Mouse (Mus musculus): ENCODE data around the gene Rabgap1l. TPM values are rescaled to one million over a fixed set of nuclear protein-coding genes. Genes with fewer than 3 reads are reported as not detected.

Gene Rabgap1l
- polyA plus RNA-seq, 1 experiment from 2014 or later: 41.8 TPM

- ATAC-seq: no peak
- Histone ChIP-seq H3K4me2 (ENCODE audit: low read length) (no peak overlapping the region), H3K27ac (ENCODE audit: low read length) (no peak overlapping the region), H3K4me1 (ENCODE audit: control insufficient read depth, insufficient read depth, low read length) (0 out of 2 replicates have a peak, but pooled peaks cover 2% of the 10 kb centered on the region), H3K9me3 (replicated peaks; ENCODE audit: control insufficient read depth, low read length, poor library complexity, severe bottlenecking) (no peaks in the 10 kb centered on the region), H3K27me3 (ENCODE audit: control insufficient read depth, insufficient read depth, low read depth, low read length) (no peaks in the 10 kb centered on the region), H3K4me3 (ENCODE audit: low read depth, low read length) (no peak overlapping the region), H3K36me3 (ENCODE audit: control insufficient read depth, insufficient read depth, low read length) (no peaks in the 10 kb centered on the region), H3K9ac (ENCODE audit: low read depth, low read length) (no peak overlapping the region)
- 100% methylated on average over 1 of the region's 1 CpGs for WGBS
Observed at GRCm38 (mm10) chr1:160378367-160378766, 414.6 kb downstream of the Rabgap1l start.

- H3K9me3 ChIP-seq (replicated peaks; ENCODE audit: control insufficient read depth, low read length, poor library complexity, severe bottlenecking): no peaks in the 10 kb centered on the region
- no peak overlapping the region for H3K9ac ChIP-seq (ENCODE audit: low read depth, low read length)
- H3K4me3 ChIP-seq (ENCODE audit: low read depth, low read length): no peak overlapping the region
- peak; percentile 92 for ATAC-seq
- 0 out of 2 replicates have a peak, but pooled peaks cover 2% of the 10 kb centered on the region for H3K4me1 ChIP-seq (ENCODE audit: control insufficient read depth, insufficient read depth, low read length)
- WGBS: 70% methylated on average over 10 of the region's 10 CpGs
- H3K36me3 ChIP-seq (ENCODE audit: control insufficient read depth, insufficient read depth, low read length): no peaks in the 10 kb centered on the region
- no peak overlapping the region for H3K4me2 ChIP-seq (ENCODE audit: low read length)
- no peak overlapping the region for H3K27ac ChIP-seq (ENCODE audit: low read length)
- H3K27me3 ChIP-seq (ENCODE audit: control insufficient read depth, insufficient read depth, low read depth, low read length): no peaks in the 10 kb centered on the region
Observed at GRCm38 (mm10) chr1:160377337-160378336, 415.4 kb downstream of the Rabgap1l start.

- no peak overlapping the region for H3K4me2 ChIP-seq (ENCODE audit: low read length)
- no peak overlapping the region for H3K27ac ChIP-seq (ENCODE audit: low read length)
- H3K36me3 ChIP-seq (ENCODE audit: control insufficient read depth, insufficient read depth, low read length): no peaks in the 10 kb centered on the region
- H3K4me1 ChIP-seq (ENCODE audit: control insufficient read depth, insufficient read depth, low read length): 0 out of 2 replicates have a peak, but pooled peaks cover 2% of the 10 kb centered on the region
- H3K9me3 ChIP-seq (replicated peaks; ENCODE audit: control insufficient read depth, low read length, poor library complexity, severe bottlenecking): no peaks in the 10 kb centered on the region
- H3K27me3 ChIP-seq (ENCODE audit: control insufficient read depth, insufficient read depth, low read depth, low read length): no peaks in the 10 kb centered on the region
- H3K4me3 ChIP-seq (ENCODE audit: low read depth, low read length): no peak overlapping the region
- ATAC-seq: no peak
- H3K9ac ChIP-seq (ENCODE audit: low read depth, low read length): no peak overlapping the region
Observed at GRCm38 (mm10) chr1:160374490-160374889, 418.5 kb downstream of the Rabgap1l start.

- ATAC-seq: no peak
- 90% methylated on average over 7 of the region's 7 CpGs for WGBS
- H3K9me3 ChIP-seq (replicated peaks; ENCODE audit: control insufficient read depth, low read length, poor library complexity, severe bottlenecking): no peaks in the 10 kb centered on the region
- H3K4me1 ChIP-seq (ENCODE audit: control insufficient read depth, insufficient read depth, low read length): 0 out of 2 replicates have a peak, but pooled peaks cover 2% of the 10 kb centered on the region
- no peak overlapping the region for H3K27ac ChIP-seq (ENCODE audit: low read length)
- no peak overlapping the region for H3K4me2 ChIP-seq (ENCODE audit: low read length)
- H3K9ac ChIP-seq (ENCODE audit: low read depth, low read length): no peak overlapping the region
- H3K36me3 ChIP-seq (ENCODE audit: control insufficient read depth, insufficient read depth, low read length): no peaks in the 10 kb centered on the region
- no peak overlapping the region for H3K4me3 ChIP-seq (ENCODE audit: low read depth, low read length)
- H3K27me3 ChIP-seq (ENCODE audit: control insufficient read depth, insufficient read depth, low read depth, low read length): no peaks in the 10 kb centered on the region
Observed at GRCm38 (mm10) chr1:160373306-160373705, 419.7 kb downstream of the Rabgap1l start.

- Histone ChIP-seq H3K4me2 (ENCODE audit: low read length) (no peak overlapping the region), H3K4me1 (ENCODE audit: control insufficient read depth, insufficient read depth, low read length) (no peaks in the 10 kb centered on the region), H3K9ac (ENCODE audit: low read depth, low read length) (no peak overlapping the region), H3K27me3 (ENCODE audit: control insufficient read depth, insufficient read depth, low read depth, low read length) (no peaks in the 10 kb centered on the region), H3K4me3 (ENCODE audit: low read depth, low read length) (no peak overlapping the region), H3K36me3 (ENCODE audit: control insufficient read depth, insufficient read depth, low read length) (no peaks in the 10 kb centered on the region), H3K9me3 (replicated peaks; ENCODE audit: control insufficient read depth, low read length, poor library complexity, severe bottlenecking) (no peaks in the 10 kb centered on the region), H3K27ac (ENCODE audit: low read length) (no peak overlapping the region)
- no peak for ATAC-seq
Observed at GRCm38 (mm10) chr1:160371696-160372095, 421.3 kb downstream of the Rabgap1l start.

GRCm38 (mm10) chr1:160370552-160370951 lies 422.5 kb downstream of the Rabgap1l start:
- H3K27ac ChIP-seq (ENCODE audit: low read length): no peak overlapping the region
- no peaks in the 10 kb centered on the region for H3K4me1 ChIP-seq (ENCODE audit: control insufficient read depth, insufficient read depth, low read length)
- no peaks in the 10 kb centered on the region for H3K27me3 ChIP-seq (ENCODE audit: control insufficient read depth, insufficient read depth, low read depth, low read length)
- H3K36me3 ChIP-seq (ENCODE audit: control insufficient read depth, insufficient read depth, low read length): no peaks in the 10 kb centered on the region
- H3K9me3 ChIP-seq (replicated peaks; ENCODE audit: control insufficient read depth, low read length, poor library complexity, severe bottlenecking): no peaks in the 10 kb centered on the region
- WGBS: 60% methylated on average over 1 of the region's 1 CpGs
- no peak overlapping the region for H3K9ac ChIP-seq (ENCODE audit: low read depth, low read length)
- no peak overlapping the region for H3K4me3 ChIP-seq (ENCODE audit: low read depth, low read length)
- H3K4me2 ChIP-seq (ENCODE audit: low read length): no peak overlapping the region
- peak; percentile 56 for ATAC-seq

GRCm38 (mm10) chr1:160366615-160367014 lies 426.4 kb downstream of the Rabgap1l start:
- H3K4me3 ChIP-seq (ENCODE audit: low read depth, low read length): no peak overlapping the region
- H3K9ac ChIP-seq (ENCODE audit: low read depth, low read length): no peak overlapping the region
- H3K27me3 ChIP-seq (ENCODE audit: control insufficient read depth, insufficient read depth, low read depth, low read length): no peaks in the 10 kb centered on the region
- H3K4me1 ChIP-seq (ENCODE audit: control insufficient read depth, insufficient read depth, low read length): no peaks in the 10 kb centered on the region
- ATAC-seq: no peak
- H3K9me3 ChIP-seq (replicated peaks; ENCODE audit: control insufficient read depth, low read length, poor library complexity, severe bottlenecking): no peaks in the 10 kb centered on the region
- H3K27ac ChIP-seq (ENCODE audit: low read length): no peak overlapping the region
- H3K36me3 ChIP-seq (ENCODE audit: control insufficient read depth, insufficient read depth, low read length): no peaks in the 10 kb centered on the region
- WGBS: 88% methylated on average over 3 of the region's 3 CpGs
- H3K4me2 ChIP-seq (ENCODE audit: low read length): no peak overlapping the region

- H3K4me1 ChIP-seq (ENCODE audit: control insufficient read depth, insufficient read depth, low read length): peaks cover 2% of the 10 kb centered on the region; the same call in 1 of the 2 replicates
- no peaks in the 10 kb centered on the region for H3K9me3 ChIP-seq (replicated peaks; ENCODE audit: control insufficient read depth, low read length, poor library complexity, severe bottlenecking)
- no peak for ATAC-seq
Observed at GRCm38 (mm10) chr1:160357268-160357667, 435.7 kb downstream of the Rabgap1l start.

GRCm38 (mm10) chr1:160353732-160354455 lies 439.1 kb downstream of the Rabgap1l start:
- Histone ChIP-seq H3K27me3 (ENCODE audit: control insufficient read depth, insufficient read depth, low read depth, low read length) (no peaks in the 10 kb centered on the region), H3K4me3 (ENCODE audit: low read depth, low read length) (no peak overlapping the region), H3K27ac (ENCODE audit: low read length) (no peak overlapping the region), H3K36me3 (ENCODE audit: control insufficient read depth, insufficient read depth, low read length) (no peaks in the 10 kb centered on the region), H3K9ac (ENCODE audit: low read depth, low read length) (no peak overlapping the region), H3K4me2 (ENCODE audit: low read length) (no peak overlapping the region), H3K4me1 (ENCODE audit: control insufficient read depth, insufficient read depth, low read length) (peaks cover 8% of the 10 kb centered on the region; the same call in 1 of the 2 replicates), H3K9me3 (replicated peaks; ENCODE audit: control insufficient read depth, low read length, poor library complexity, severe bottlenecking) (no peaks in the 10 kb centered on the region)
- WGBS: 83% methylated on average over 6 of the region's 6 CpGs
- no peak for ATAC-seq

More at GRCm38 (mm10) chr1:160357268-160357667, 435.7 kb downstream of the Rabgap1l start:
- Histone ChIP-seq H3K36me3 (ENCODE audit: control insufficient read depth, insufficient read depth, low read length) (no peaks in the 10 kb centered on the region), H3K4me2 (ENCODE audit: low read length) (no peak overlapping the region), H3K9ac (ENCODE audit: low read depth, low read length) (no peak overlapping the region), H3K27me3 (ENCODE audit: control insufficient read depth, insufficient read depth, low read depth, low read length) (no peaks in the 10 kb centered on the region), H3K4me3 (ENCODE audit: low read depth, low read length) (no peak overlapping the region), H3K27ac (ENCODE audit: low read length) (no peak overlapping the region)

Measured in midbrain, embryonic 16.5 days (tissue).